Mouse (Mus musculus): ENCODE data around the gene Baiap2l1.

DNA sequence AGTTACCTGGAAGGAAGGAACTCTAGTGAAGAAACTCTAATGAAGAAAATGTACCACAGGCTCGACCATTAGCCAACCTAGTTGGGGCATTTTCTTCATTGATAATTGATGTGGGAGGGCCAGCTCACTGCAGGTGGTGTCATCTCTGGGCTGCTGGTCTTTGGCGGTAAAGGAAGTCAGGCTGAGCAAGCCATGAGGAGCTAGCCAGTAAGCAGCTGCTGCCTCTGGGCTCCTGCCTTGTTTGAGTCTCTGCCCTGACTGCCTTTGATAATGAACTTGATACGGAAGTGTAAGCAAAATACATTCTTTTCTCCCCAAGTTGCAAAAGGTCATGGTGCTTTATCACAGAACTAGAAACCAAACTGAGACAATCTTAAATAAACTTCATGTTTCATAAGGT lies 41.5 kb downstream of the Baiap2l1 start:
- no peak for TF ChIP-seq POLR2A (IDR thresholded peaks at IDR 0.05; ENCODE audit: extremely low read depth, insufficient read depth, low read length)
- TF ChIP-seq CTCF (IDR thresholded peaks at IDR 0.05; ENCODE audit: extremely low read depth, insufficient read depth, low read length), result no peak
